Mouse (Mus musculus): ENCODE results near the gene H2-K1.

- TF ChIP-seq EP300 (optimal IDR thresholded peaks at IDR 0.05) (no peak), CTCF (IDR thresholded peaks at IDR 0.05; ENCODE audit: low read depth) (no peak)
Measured at GRCm38 (mm10) chr17:34029150-34029889, 29.2 kb upstream of the H2-K1 start.
